Mouse (Mus musculus): Measurements from ENCODE around the gene Cnpy1. TPM values are rescaled to one million over a fixed set of nuclear protein-coding genes. Genes with fewer than 3 reads are reported as not detected.

Gene Cnpy1
- polyA plus RNA-seq, 1 experiment from 2014 or later, result 0.37 TPM

GRCm38 (mm10) chr5:28178322-28178721 is 67.3 kb downstream of the Cnpy1 start:
- Histone ChIP-seq H3K36me3 (ENCODE audit: control insufficient read depth, insufficient read depth, low read length) (no peaks in the 10 kb centered on the region), H3K9ac (ENCODE audit: low read length) (no peak overlapping the region), H3K4me3 (replicated peaks; ENCODE audit: low read length) (no peak overlapping the region), H3K4me2 (ENCODE audit: low read depth, low read length) (no peak overlapping the region), H3K4me1 (ENCODE audit: control insufficient read depth, insufficient read depth, low read length) (no peaks in the 10 kb centered on the region), H3K9me3 (replicated peaks; ENCODE audit: control insufficient read depth, low read length) (no peaks in the 10 kb centered on the region), H3K27me3 (ENCODE audit: control insufficient read depth, insufficient read depth, low read length) (peaks cover 70% of the 10 kb centered on the region), H3K27ac (ENCODE audit: low read length) (no peak overlapping the region)
- no peak for ATAC-seq (ENCODE audit: insufficient read depth, low FRiP score)
- 27% methylated on average over 5 of the region's 5 CpGs for WGBS

- H3K36me3 ChIP-seq (ENCODE audit: control insufficient read depth, insufficient read depth, low read length), result no peaks in the 10 kb centered on the region
- no peak overlapping the region for H3K4me2 ChIP-seq (ENCODE audit: low read depth, low read length)
- ATAC-seq (ENCODE audit: insufficient read depth, low FRiP score), result no peak
- no peak overlapping the region for H3K4me3 ChIP-seq (replicated peaks; ENCODE audit: low read length)
- H3K9me3 ChIP-seq (replicated peaks; ENCODE audit: control insufficient read depth, low read length), result no peaks in the 10 kb centered on the region
- no peak overlapping the region for H3K9ac ChIP-seq (ENCODE audit: low read length)
- peaks cover 87% of the 10 kb centered on the region for H3K27me3 ChIP-seq (ENCODE audit: control insufficient read depth, insufficient read depth, low read length)
- H3K27ac ChIP-seq (ENCODE audit: low read length), result no peak overlapping the region
- H3K4me1 ChIP-seq (ENCODE audit: control insufficient read depth, insufficient read depth, low read length), result no peaks in the 10 kb centered on the region
- 3% methylated on average over 2 of the region's 2 CpGs for WGBS
Observed at GRCm38 (mm10) chr5:28176585-28176984, 69.0 kb downstream of the Cnpy1 start.

- Histone ChIP-seq H3K9me3 (replicated peaks; ENCODE audit: control insufficient read depth, low read length) (no peaks in the 10 kb centered on the region), H3K4me3 (replicated peaks; ENCODE audit: low read length) (no peak overlapping the region), H3K36me3 (ENCODE audit: control insufficient read depth, insufficient read depth, low read length) (no peaks in the 10 kb centered on the region), H3K27me3 (ENCODE audit: control insufficient read depth, insufficient read depth, low read length) (peaks cover 86% of the 10 kb centered on the region), H3K9ac (ENCODE audit: low read length) (no peak overlapping the region), H3K4me2 (ENCODE audit: low read depth, low read length) (no peak overlapping the region), H3K27ac (ENCODE audit: low read length) (no peak overlapping the region), H3K4me1 (ENCODE audit: control insufficient read depth, insufficient read depth, low read length) (no peaks in the 10 kb centered on the region)
- 6% methylated on average over 4 of the region's 4 CpGs for whole genome bisulfite sequencing
- no peak for ATAC-seq (ENCODE audit: insufficient read depth, low FRiP score)
Observed at GRCm38 (mm10) chr5:28176023-28176422, 69.6 kb downstream of the Cnpy1 start.

GRCm38 (mm10) chr5:28175570-28175919 is 70.1 kb downstream of the Cnpy1 start:
- Histone ChIP-seq H3K9ac (ENCODE audit: low read length) (no peak overlapping the region), H3K27me3 (ENCODE audit: control insufficient read depth, insufficient read depth, low read length) (peaks cover 86% of the 10 kb centered on the region)
- 2% methylated on average over 10 of the region's 10 CpGs for WGBS

GRCm38 (mm10) chr5:28174876-28175569 is 70.6 kb downstream of the Cnpy1 start:
- WGBS, result 2% methylated on average over 24 of the region's 24 CpGs
- Histone ChIP-seq H3K9me3 (replicated peaks; ENCODE audit: control insufficient read depth, low read length) (no peaks in the 10 kb centered on the region), H3K36me3 (ENCODE audit: control insufficient read depth, insufficient read depth, low read length) (no peaks in the 10 kb centered on the region), H3K4me1 (ENCODE audit: control insufficient read depth, insufficient read depth, low read length) (no peaks in the 10 kb centered on the region), H3K4me3 (replicated peaks; ENCODE audit: low read length) (no peak overlapping the region), H3K27me3 (ENCODE audit: control insufficient read depth, insufficient read depth, low read length) (peaks cover 84% of the 10 kb centered on the region), H3K27ac (ENCODE audit: low read length) (no peak overlapping the region), H3K9ac (ENCODE audit: low read length) (no peak overlapping the region), H3K4me2 (ENCODE audit: low read depth, low read length) (no peak overlapping the region)
- peak; percentile 29; the same call in 1 of the 2 replicates for ATAC-seq (ENCODE audit: insufficient read depth, low FRiP score)

More at GRCm38 (mm10) chr5:28175570-28175919, 70.1 kb downstream of the Cnpy1 start:
- H3K36me3 ChIP-seq (ENCODE audit: control insufficient read depth, insufficient read depth, low read length), result no peaks in the 10 kb centered on the region
- H3K27ac ChIP-seq (ENCODE audit: low read length), result no peak overlapping the region
- H3K4me2 ChIP-seq (ENCODE audit: low read depth, low read length), result no peak overlapping the region
- ATAC-seq (ENCODE audit: insufficient read depth, low FRiP score), result no peak
- H3K4me1 ChIP-seq (ENCODE audit: control insufficient read depth, insufficient read depth, low read length), result no peaks in the 10 kb centered on the region
- no peak overlapping the region for H3K4me3 ChIP-seq (replicated peaks; ENCODE audit: low read length)
- no peaks in the 10 kb centered on the region for H3K9me3 ChIP-seq (replicated peaks; ENCODE audit: control insufficient read depth, low read length)

GRCm38 (mm10) chr5:28174086-28174485 is 71.5 kb downstream of the Cnpy1 start:
- Histone ChIP-seq H3K9me3 (replicated peaks; ENCODE audit: control insufficient read depth, low read length) (no peaks in the 10 kb centered on the region), H3K4me3 (replicated peaks; ENCODE audit: low read length) (no peak overlapping the region), H3K27me3 (ENCODE audit: control insufficient read depth, insufficient read depth, low read length) (peaks cover 90% of the 10 kb centered on the region), H3K27ac (ENCODE audit: low read length) (no peak overlapping the region), H3K4me1 (ENCODE audit: control insufficient read depth, insufficient read depth, low read length) (no peaks in the 10 kb centered on the region), H3K36me3 (ENCODE audit: control insufficient read depth, insufficient read depth, low read length) (no peaks in the 10 kb centered on the region), H3K4me2 (ENCODE audit: low read depth, low read length) (no peak overlapping the region), H3K9ac (ENCODE audit: low read length) (no peak overlapping the region)
- WGBS, result 2% methylated on average over 8 of the region's 9 CpGs
- ATAC-seq (ENCODE audit: insufficient read depth, low FRiP score), result no peak

GRCm38 (mm10) chr5:28173674-28174073 is 71.9 kb downstream of the Cnpy1 start:
- H3K4me3 ChIP-seq (replicated peaks; ENCODE audit: low read length), result no peak overlapping the region
- no peaks in the 10 kb centered on the region for H3K9me3 ChIP-seq (replicated peaks; ENCODE audit: control insufficient read depth, low read length)
- WGBS, result 0% methylated on average over 1 of the region's 1 CpGs
- H3K4me1 ChIP-seq (ENCODE audit: control insufficient read depth, insufficient read depth, low read length), result no peaks in the 10 kb centered on the region
- H3K36me3 ChIP-seq (ENCODE audit: control insufficient read depth, insufficient read depth, low read length), result no peaks in the 10 kb centered on the region
- no peak for ATAC-seq (ENCODE audit: insufficient read depth, low FRiP score)
- H3K4me2 ChIP-seq (ENCODE audit: low read depth, low read length), result no peak overlapping the region
- no peak overlapping the region for H3K9ac ChIP-seq (ENCODE audit: low read length)
- no peak overlapping the region for H3K27ac ChIP-seq (ENCODE audit: low read length)
- H3K27me3 ChIP-seq (ENCODE audit: control insufficient read depth, insufficient read depth, low read length), result peaks cover 90% of the 10 kb centered on the region

- Histone ChIP-seq H3K4me1 (ENCODE audit: control insufficient read depth, insufficient read depth, low read length) (peaks cover 2% of the 10 kb centered on the region; the same call in 1 of the 2 replicates), H3K27ac (ENCODE audit: low read length) (no peak overlapping the region), H3K27me3 (ENCODE audit: control insufficient read depth, insufficient read depth, low read length) (peaks cover 90% of the 10 kb centered on the region), H3K9ac (ENCODE audit: low read length) (no peak overlapping the region), H3K9me3 (replicated peaks; ENCODE audit: control insufficient read depth, low read length) (no peaks in the 10 kb centered on the region), H3K4me2 (ENCODE audit: low read depth, low read length) (no peak overlapping the region), H3K4me3 (replicated peaks; ENCODE audit: low read length) (no peak overlapping the region), H3K36me3 (ENCODE audit: control insufficient read depth, insufficient read depth, low read length) (no peaks in the 10 kb centered on the region)
- ATAC-seq (ENCODE audit: insufficient read depth, low FRiP score), result no peak
- WGBS, result 4% methylated on average over 4 of the region's 4 CpGs
Observed at GRCm38 (mm10) chr5:28172921-28173670, 72.5 kb downstream of the Cnpy1 start.

- peaks cover 2% of the 10 kb centered on the region; the same call in 1 of the 2 replicates for H3K4me1 ChIP-seq (ENCODE audit: control insufficient read depth, insufficient read depth, low read length)
- peaks cover 91% of the 10 kb centered on the region for H3K27me3 ChIP-seq (ENCODE audit: control insufficient read depth, insufficient read depth, low read length)
- no peak overlapping the region for H3K4me2 ChIP-seq (ENCODE audit: low read depth, low read length)
- no peak overlapping the region for H3K4me3 ChIP-seq (replicated peaks; ENCODE audit: low read length)
- WGBS, result 7% methylated on average over 8 of the region's 8 CpGs
- H3K27ac ChIP-seq (ENCODE audit: low read length), result no peak overlapping the region
- H3K9me3 ChIP-seq (replicated peaks; ENCODE audit: control insufficient read depth, low read length), result no peaks in the 10 kb centered on the region
- H3K9ac ChIP-seq (ENCODE audit: low read length), result no peak overlapping the region
- H3K36me3 ChIP-seq (ENCODE audit: control insufficient read depth, insufficient read depth, low read length), result no peaks in the 10 kb centered on the region
- ATAC-seq (ENCODE audit: insufficient read depth, low FRiP score), result no peak
Observed at GRCm38 (mm10) chr5:28172261-28172920, 73.2 kb downstream of the Cnpy1 start.
